Mouse (Mus musculus): ENCODE results near the gene Rcc1. TPM values are rescaled to one million over a fixed set of nuclear protein-coding genes. Genes with fewer than 3 reads are reported as not detected.

Rcc1 gene
- polyA plus RNA-seq, 1 experiment: 31.9 TPM

GRCm38 (mm10) chr4:132350854-132351253, 2.6 kb downstream of the Rcc1 start:
- DNase-seq: no peak
- H3K36me3 ChIP-seq (ENCODE audit: control insufficient read depth, insufficient read depth, low read length): 0 out of 2 replicates have a peak, but pooled peaks cover 5% of the 10 kb centered on the region
- TF ChIP-seq CTCF (IDR thresholded peaks at IDR 0.05; ENCODE audit: borderline replicate concordance, control insufficient read depth, extremely low read depth, insufficient read depth, low read length, poor library complexity): no peak
- no peak for TF ChIP-seq POLR2A (IDR thresholded peaks at IDR 0.05; ENCODE audit: control insufficient read depth, extremely low read depth, insufficient read depth, low read length, poor library complexity)
- 96% methylated on average over 3 of the region's 3 CpGs for WGBS
- H3K4me1 ChIP-seq (replicated peaks; ENCODE audit: control insufficient read depth, insufficient read depth, low read length): peaks cover 5% of the 10 kb centered on the region
- no peak overlapping the region for H3K27ac ChIP-seq (ENCODE audit: control insufficient read depth, insufficient read depth, low read length)
- no peaks in the 10 kb centered on the region for H3K27me3 ChIP-seq (ENCODE audit: control insufficient read depth, insufficient read depth, low read length)
- H3K4me3 ChIP-seq (ENCODE audit: control insufficient read depth, insufficient read depth, low read length): no peak overlapping the region

- WGBS: 90% methylated on average over 2 of the region's 2 CpGs
- Histone ChIP-seq H3K27ac (ENCODE audit: control insufficient read depth, insufficient read depth, low read length) (no peak overlapping the region), H3K4me1 (replicated peaks; ENCODE audit: control insufficient read depth, insufficient read depth, low read length) (peaks cover 5% of the 10 kb centered on the region), H3K4me3 (ENCODE audit: control insufficient read depth, insufficient read depth, low read length) (no peak overlapping the region), H3K36me3 (ENCODE audit: control insufficient read depth, insufficient read depth, low read length) (0 out of 2 replicates have a peak, but pooled peaks cover 5% of the 10 kb centered on the region), H3K27me3 (ENCODE audit: control insufficient read depth, insufficient read depth, low read length) (no peaks in the 10 kb centered on the region)
- TF ChIP-seq POLR2A (IDR thresholded peaks at IDR 0.05; ENCODE audit: control insufficient read depth, extremely low read depth, insufficient read depth, low read length, poor library complexity) (no peak), CTCF (IDR thresholded peaks at IDR 0.05; ENCODE audit: borderline replicate concordance, control insufficient read depth, extremely low read depth, insufficient read depth, low read length, poor library complexity) (no peak)
- DNase-seq: no peak
These were observed 3.2 kb downstream of the Rcc1 start for GRCm38 (mm10) chr4:132350123-132350740.

- WGBS: 90% methylated on average over 3 of the region's 3 CpGs
- no peak for TF ChIP-seq CTCF (IDR thresholded peaks at IDR 0.05; ENCODE audit: borderline replicate concordance, control insufficient read depth, extremely low read depth, insufficient read depth, low read length, poor library complexity)
- Histone ChIP-seq H3K4me3 (ENCODE audit: control insufficient read depth, insufficient read depth, low read length) (no peak overlapping the region), H3K4me1 (replicated peaks; ENCODE audit: control insufficient read depth, insufficient read depth, low read length) (peaks cover 7% of the 10 kb centered on the region), H3K27ac (ENCODE audit: control insufficient read depth, insufficient read depth, low read length) (no peak overlapping the region), H3K36me3 (ENCODE audit: control insufficient read depth, insufficient read depth, low read length) (0 out of 2 replicates have a peak, but pooled peaks cover 5% of the 10 kb centered on the region), H3K27me3 (ENCODE audit: control insufficient read depth, insufficient read depth, low read length) (no peaks in the 10 kb centered on the region)
- DNase-seq: no peak
These were observed 3.8 kb downstream of the Rcc1 start for GRCm38 (mm10) chr4:132349495-132350122.

GRCm38 (mm10) chr4:132346661-132347060, 6.7 kb downstream of the Rcc1 start:
- DNase-seq: no peak
- WGBS: 71% methylated on average over 3 of the region's 3 CpGs
- Histone ChIP-seq H3K27ac (ENCODE audit: control insufficient read depth, insufficient read depth, low read length) (no peak overlapping the region), H3K36me3 (ENCODE audit: control insufficient read depth, insufficient read depth, low read length) (0 out of 2 replicates have a peak, but pooled peaks cover 5% of the 10 kb centered on the region), H3K4me1 (replicated peaks; ENCODE audit: control insufficient read depth, insufficient read depth, low read length) (peaks cover 18% of the 10 kb centered on the region), H3K27me3 (ENCODE audit: control insufficient read depth, insufficient read depth, low read length) (no peaks in the 10 kb centered on the region), H3K4me3 (ENCODE audit: control insufficient read depth, insufficient read depth, low read length) (no peak overlapping the region)
- TF ChIP-seq POLR2A (IDR thresholded peaks at IDR 0.05; ENCODE audit: control insufficient read depth, extremely low read depth, insufficient read depth, low read length, poor library complexity) (no peak), CTCF (IDR thresholded peaks at IDR 0.05; ENCODE audit: borderline replicate concordance, control insufficient read depth, extremely low read depth, insufficient read depth, low read length, poor library complexity) (no peak)

- WGBS: 93% methylated on average over 4 of the region's 4 CpGs
- H3K27ac ChIP-seq (ENCODE audit: control insufficient read depth, insufficient read depth, low read length): no peak overlapping the region
- TF ChIP-seq CTCF (IDR thresholded peaks at IDR 0.05; ENCODE audit: borderline replicate concordance, control insufficient read depth, extremely low read depth, insufficient read depth, low read length, poor library complexity): no peak
- no peak for TF ChIP-seq POLR2A (IDR thresholded peaks at IDR 0.05; ENCODE audit: control insufficient read depth, extremely low read depth, insufficient read depth, low read length, poor library complexity)
- no peaks in the 10 kb centered on the region for H3K27me3 ChIP-seq (ENCODE audit: control insufficient read depth, insufficient read depth, low read length)
- H3K4me1 ChIP-seq (replicated peaks; ENCODE audit: control insufficient read depth, insufficient read depth, low read length): peaks cover 19% of the 10 kb centered on the region
- no peak overlapping the region for H3K4me3 ChIP-seq (ENCODE audit: control insufficient read depth, insufficient read depth, low read length)
- 0 out of 2 replicates have a peak, but pooled peaks cover 5% of the 10 kb centered on the region for H3K36me3 ChIP-seq (ENCODE audit: control insufficient read depth, insufficient read depth, low read length)
- DNase-seq: no peak
These were observed 7.1 kb downstream of the Rcc1 start for GRCm38 (mm10) chr4:132346261-132346660.

DNA sequence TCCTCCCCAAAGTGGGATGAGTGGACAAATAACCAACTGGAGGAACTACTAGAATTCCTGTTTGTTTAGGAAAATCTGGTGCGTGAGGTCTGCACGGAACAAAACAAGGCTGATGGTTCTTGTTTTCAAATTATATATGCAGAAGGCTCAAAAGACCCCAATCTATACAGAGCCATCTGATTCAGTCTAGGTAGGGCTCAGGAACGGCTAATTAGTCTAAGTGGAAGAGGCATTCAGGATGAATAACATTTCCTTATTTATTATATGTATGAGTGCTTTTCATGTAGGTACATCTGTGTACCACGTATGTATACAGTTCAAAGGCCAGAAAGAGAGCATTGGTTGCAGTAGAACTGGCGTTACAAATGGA, 7.6 kb downstream of the Rcc1 start:
- peaks cover 19% of the 10 kb centered on the region for H3K4me1 ChIP-seq (replicated peaks; ENCODE audit: control insufficient read depth, insufficient read depth, low read length)
- H3K4me3 ChIP-seq (ENCODE audit: control insufficient read depth, insufficient read depth, low read length): no peak overlapping the region

More for the DNA sequence above, 7.6 kb downstream of the Rcc1 start:
- TF ChIP-seq POLR2A (IDR thresholded peaks at IDR 0.05; ENCODE audit: control insufficient read depth, extremely low read depth, insufficient read depth, low read length, poor library complexity): no peak
- no peak for TF ChIP-seq CTCF (IDR thresholded peaks at IDR 0.05; ENCODE audit: borderline replicate concordance, control insufficient read depth, extremely low read depth, insufficient read depth, low read length, poor library complexity)
- H3K27me3 ChIP-seq (ENCODE audit: control insufficient read depth, insufficient read depth, low read length): no peaks in the 10 kb centered on the region
- no peak for DNase-seq
- WGBS: 43% methylated on average over 5 of the region's 5 CpGs
- no peak overlapping the region for H3K27ac ChIP-seq (ENCODE audit: control insufficient read depth, insufficient read depth, low read length)
- H3K36me3 ChIP-seq (ENCODE audit: control insufficient read depth, insufficient read depth, low read length): 0 out of 2 replicates have a peak, but pooled peaks cover 2% of the 10 kb centered on the region
